Mouse (Mus musculus) MEL (cell line): ENCODE measurements at regions not wholly inside any gene's neighbourhood (a gene's known extent, or its start where the extent isn't known, plus 50 kb on each side); places are given as distances from the start of the nearest gene placed in this dataset.

ENCODE experiments used
- DNase-seq: peaks from one replicate; pipeline ENCODE4 v3.0.0; 2011; ENCODE audit warnings: low read depth, low spot score
- H3K27ac ChIP-seq: 2 replicates; pipeline ENCODE4 v1.5.1; 2012; ENCODE audit warnings: low read depth, mild to moderate bottlenecking, control low read depth, low read length, moderate library complexity; ENCODE audit not compliant: control insufficient read depth
- H3K27me3 ChIP-seq, 2 experiments: fragments of 150-350 bp in 1 of 2; sonication (generic) in 1 of 2; 2 replicates each; pipeline ENCODE4 v1.6.1; 2012; ENCODE audit warnings: low read length in 2 of 2, mild to moderate bottlenecking in 2 of 2, improper control_type of control experiment in 1 of 2, moderate library complexity in 1 of 2; ENCODE audit not compliant: insufficient read depth in 2 of 2, control insufficient read depth in 1 of 2
- H3K36me3 ChIP-seq, 2 experiments: 2 replicates each; pipeline ENCODE4 v1.6.1; 2012 to 2014; ENCODE audit warnings: low read length in 2 of 2, improper control_type of control experiment in 1 of 2, inconsistent platforms in 1 of 2, mild to moderate bottlenecking in 1 of 2; ENCODE audit not compliant: insufficient read depth in 2 of 2, control insufficient read depth in 1 of 2
- H3K4me1 ChIP-seq, 2 experiments: fragments of 150-350 bp in 1 of 2; sonication (generic) in 1 of 2; 2 replicates each; pipeline ENCODE4 v1.6.1; 2012; ENCODE audit warnings: low read length in 2 of 2, improper control_type of control experiment in 1 of 2, mild to moderate bottlenecking in 1 of 2; ENCODE audit not compliant: insufficient read depth in 2 of 2, control insufficient read depth in 1 of 2
- H3K4me3 ChIP-seq, 2 experiments: fragments of 150-350 bp in 1 of 2; sonication (generic) in 1 of 2; 2 replicates each; pipeline ENCODE4 v1.5.1; 2012; ENCODE audit warnings: low read depth in 2 of 2, low read length in 2 of 2, mild to moderate bottlenecking in 2 of 2, moderate library complexity in 2 of 2, control low read depth in 1 of 2, improper control_type of control experiment in 1 of 2; ENCODE audit not compliant: control insufficient read depth in 1 of 2, insufficient read depth in 1 of 2
- H3K79me2 ChIP-seq: 2 replicates; pipeline ENCODE4 v1.6.1; 2012; ENCODE audit warnings: mild to moderate bottlenecking, low read length, moderate library complexity; ENCODE audit not compliant: control insufficient read depth, poor library complexity, insufficient read depth
- H3K9ac ChIP-seq: 2 replicates; pipeline ENCODE4 v1.6.1; 2012; ENCODE audit warnings: low read depth, mild to moderate bottlenecking, control low read depth, low read length, moderate library complexity; ENCODE audit not compliant: control insufficient read depth, poor library complexity, severe bottlenecking
- H3K9me3 ChIP-seq: fragments of 150-350 bp; sonication (generic); replicated peaks from 2 replicates; pipeline ENCODE4 v1.6.1; 2012; ENCODE audit warnings: mild to moderate bottlenecking, low read length, improper control_type of control experiment, moderate library complexity; ENCODE audit not compliant: insufficient read depth
- CHD1 ChIP-seq: IDR thresholded peaks from 2 replicates; pipeline ENCODE4 v1.6.1; 2012; ENCODE audit warnings: low read depth, mild to moderate bottlenecking, inconsistent platforms, low read length, improper control_type of control experiment
- E2F4 ChIP-seq: IDR thresholded peaks from 2 replicates; pipeline ENCODE4 v1.6.1; 2011; ENCODE audit warnings: low read depth, low read length, improper control_type of control experiment, borderline replicate concordance
- ELF1 ChIP-seq: IDR thresholded peaks from 2 replicates; pipeline ENCODE4 v1.6.1; 2014; ENCODE audit warnings: low read depth, mild to moderate bottlenecking, inconsistent platforms, low read length, improper control_type of control experiment, moderate library complexity
- EP300 ChIP-seq, 2 experiments: IDR thresholded peaks; 2 replicates each; pipeline ENCODE4 v1.6.1; 2011; ENCODE audit warnings: improper control_type of control experiment in 2 of 2, low read length in 2 of 2, low read depth in 1 of 2, mild to moderate bottlenecking in 1 of 2
- GABPA ChIP-seq: IDR thresholded peaks from 2 replicates; pipeline ENCODE4 v1.6.1; 2012; ENCODE audit warnings: low read depth, mild to moderate bottlenecking, inconsistent platforms, low read length, improper control_type of control experiment, moderate library complexity
- GATA1 ChIP-seq: IDR thresholded peaks from 2 replicates; pipeline ENCODE4 v1.6.1; 2011; ENCODE audit warnings: low read depth, low read length, improper control_type of control experiment
- HCFC1 ChIP-seq: IDR thresholded peaks from 2 replicates; pipeline ENCODE4 v1.6.1; 2012; ENCODE audit warnings: low read depth, mild to moderate bottlenecking, inconsistent platforms, low read length, improper control_type of control experiment, moderate library complexity
- JUND ChIP-seq: IDR thresholded peaks from 2 replicates; pipeline ENCODE4 v1.6.1; 2011; ENCODE audit warnings: low read depth, mild to moderate bottlenecking, improper control_type of control experiment, low read length
- MAFK ChIP-seq: IDR thresholded peaks from 2 replicates; pipeline ENCODE4 v1.6.1; 2011; ENCODE audit warnings: low read depth, mild to moderate bottlenecking, low read length, improper control_type of control experiment, borderline replicate concordance
- MAX ChIP-seq: IDR thresholded peaks from 2 replicates; pipeline ENCODE4 v1.6.1; 2011; ENCODE audit warnings: low read length, improper control_type of control experiment
- MEF2A ChIP-seq: IDR thresholded peaks from 2 replicates; pipeline ENCODE4 v1.6.1; 2014; ENCODE audit warnings: low read depth, mild to moderate bottlenecking, inconsistent platforms, low read length, improper control_type of control experiment; ENCODE audit not compliant: poor library complexity, insufficient replicate concordance, severe bottlenecking; ENCODE audit errors: extremely low read depth
- MXI1 ChIP-seq: IDR thresholded peaks from 2 replicates; pipeline ENCODE4 v1.6.1; 2011; ENCODE audit warnings: mild to moderate bottlenecking, low read depth, low read length, improper control_type of control experiment
- MYB ChIP-seq: IDR thresholded peaks from 2 replicates; pipeline ENCODE4 v1.6.1; 2011; ENCODE audit warnings: mild to moderate bottlenecking, low read depth, low read length, improper control_type of control experiment
- NELFE ChIP-seq: IDR thresholded peaks from 2 replicates; pipeline ENCODE4 v1.6.1; 2011; ENCODE audit warnings: low read depth, low read length, improper control_type of control experiment
- NRF1 ChIP-seq: IDR thresholded peaks from 2 replicates; pipeline ENCODE4 v1.6.1; 2014; ENCODE audit warnings: low read depth, mild to moderate bottlenecking, inconsistent platforms, low read length, improper control_type of control experiment, moderate library complexity; ENCODE audit not compliant: poor library complexity, insufficient read depth, severe bottlenecking
- POLR2AphosphoS2 ChIP-seq: IDR thresholded peaks from 2 replicates; pipeline ENCODE4 v1.6.1; 2011; ENCODE audit warnings: low read length, improper control_type of control experiment
- POLR2AphosphoS5 ChIP-seq: IDR thresholded peaks from 2 replicates; pipeline ENCODE4 v1.6.1; 2012; ENCODE audit warnings: low read depth, borderline replicate concordance, mild to moderate bottlenecking, inconsistent platforms, low read length, moderate library complexity, mixed read lengths
- RAD21 ChIP-seq: IDR thresholded peaks from 2 replicates; pipeline ENCODE4 v1.6.1; 2011; ENCODE audit warnings: mild to moderate bottlenecking, low read depth, low read length, improper control_type of control experiment
- RCOR1 ChIP-seq: IDR thresholded peaks from 2 replicates; pipeline ENCODE4 v1.6.1; 2012; ENCODE audit warnings: low read depth, mild to moderate bottlenecking, inconsistent platforms, low read length, improper control_type of control experiment
- SMC3 ChIP-seq: IDR thresholded peaks from 2 replicates; pipeline ENCODE4 v1.6.1; 2011; ENCODE audit warnings: low read depth, low read length, improper control_type of control experiment
- TCF12 ChIP-seq: IDR thresholded peaks from 2 replicates; pipeline ENCODE4 v1.6.1; 2014; ENCODE audit warnings: low read depth, mild to moderate bottlenecking, inconsistent platforms, low read length, improper control_type of control experiment, moderate library complexity
- UBTF ChIP-seq: IDR thresholded peaks from 2 replicates; pipeline ENCODE4 v1.6.1; 2012; ENCODE audit warnings: low read depth, mild to moderate bottlenecking, inconsistent platforms, low read length, improper control_type of control experiment, moderate library complexity, borderline replicate concordance; ENCODE audit not compliant: insufficient read depth

DNA sequence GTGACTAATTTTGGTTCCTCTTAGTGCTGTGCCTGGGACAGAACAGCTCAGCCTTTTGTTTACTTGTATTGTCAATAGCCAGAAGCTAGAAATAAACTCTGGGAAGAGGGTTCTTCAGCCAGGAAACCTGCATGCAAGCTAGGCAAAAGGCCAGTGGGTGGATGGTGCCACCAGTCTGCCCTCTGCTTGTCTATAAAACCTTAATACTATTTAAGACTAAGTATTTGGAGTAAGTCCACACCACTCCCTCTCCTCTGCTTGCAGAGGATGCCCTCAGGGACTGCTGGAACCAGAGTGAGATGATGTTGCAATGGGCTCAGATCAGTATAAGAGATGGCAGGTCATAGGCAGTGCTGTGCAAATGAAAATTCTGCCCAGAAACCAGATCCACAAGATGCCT is 53.5 kb upstream of the Nampt start:
- Histone ChIP-seq H3K27ac (no peak overlapping the region), H3K79me2 (no peaks in the 10 kb centered on the region), H3K9ac (no peak overlapping the region), H3K4me1 (no peaks in the 10 kb centered on the region), H3K27me3 (peaks cover 0 to 1% of the 10 kb centered on the region in 2 experiments; a peak in 2 of 4 replicates), H3K36me3 (no peaks in the 10 kb centered on the region), H3K4me3 (no peak overlapping the region), H3K9me3 (no peaks in the 10 kb centered on the region)
- TF ChIP-seq JUND (no peak), RCOR1 (no peak), MYB (no peak), ELF1 (no peak), GATA1 (no peak), GABPA (no peak), EP300 (IDR thresholded peaks at IDR 0.05; ENCODE audit: low read depth in 1 of 2, low read length in 2 of 2) (no peak), MXI1 (no peak), CHD1 (no peak), MAX (no peak), HCFC1 (no peak), MEF2A (no peak), SMC3 (no peak), POLR2AphosphoS5 (no peak), MAFK (no peak), NELFE (no peak), E2F4 (no peak), RAD21 (no peak), TCF12 (no peak), NRF1 (no peak)
- DNase-seq = no peak

DNA sequence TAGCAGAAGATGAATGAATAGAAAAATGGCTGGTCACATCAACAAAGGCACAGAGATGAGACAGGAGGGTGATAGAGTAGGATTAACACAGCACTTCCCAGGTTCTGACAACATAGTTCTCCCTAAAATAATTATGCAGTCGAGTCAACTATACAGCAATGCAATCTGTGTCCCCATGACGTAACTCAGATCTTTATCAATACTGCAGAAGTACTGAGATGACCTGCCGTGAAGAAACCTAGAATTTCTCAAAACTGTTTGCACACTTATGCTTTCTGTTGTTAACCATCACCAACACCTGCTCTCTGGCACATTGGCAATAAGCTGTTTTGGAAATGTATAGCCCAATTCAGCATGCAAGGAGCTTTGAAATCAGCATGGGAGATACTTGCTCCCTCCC is 52.8 kb upstream of the Nampt start:
- Histone ChIP-seq H3K4me1 (no peaks in the 10 kb centered on the region), H3K27me3 (peaks cover 0 to 1% of the 10 kb centered on the region in 2 experiments; a peak in 2 of 4 replicates), H3K36me3 (no peaks in the 10 kb centered on the region), H3K79me2 (no peaks in the 10 kb centered on the region), H3K27ac (no peak overlapping the region), H3K4me3 (no peak overlapping the region), H3K9me3 (no peaks in the 10 kb centered on the region), H3K9ac (no peak overlapping the region)
- DNase-seq = no peak
- TF ChIP-seq SMC3 = no peak
- TF ChIP-seq POLR2AphosphoS2 = no peak
- no peak for TF ChIP-seq UBTF
- TF ChIP-seq EP300 (IDR thresholded peaks at IDR 0.05; ENCODE audit: low read depth in 1 of 2, low read length in 2 of 2) = no peak
